Mouse (Mus musculus): Measurements from ENCODE around the gene Rnf224. TPM values are rescaled to one million over a fixed set of nuclear protein-coding genes. Genes with fewer than 3 reads are reported as not detected.

The Rnf224 gene
- total and polyA plus RNA-seq, 3 experiments, result 0.10 TPM; not detected in 2

GRCm38 (mm10) chr2:25265897-25266656 is 29.5 kb upstream of the Rnf224 start (continued):
- TF ChIP-seq MEF2A (IDR thresholded peaks at IDR 0.05; ENCODE audit: extremely low read depth, insufficient replicate concordance, low read depth, low read length, poor library complexity, severe bottlenecking), result no peak
- TF ChIP-seq CHD2 (IDR thresholded peaks at IDR 0.05; ENCODE audit: low read length), result no peak; the same call in 1 of the 2 replicates
- no peak for TF ChIP-seq USF1 (IDR thresholded peaks at IDR 0.05; ENCODE audit: low read depth, low read length)
- no peak for TF ChIP-seq CHD1 (IDR thresholded peaks at IDR 0.05; ENCODE audit: low read depth, low read length)
- no peak for TF ChIP-seq JUND (IDR thresholded peaks at IDR 0.05; ENCODE audit: low read depth, low read length)
- peak; percentile 79 for TF ChIP-seq HCFC1 (IDR thresholded peaks at IDR 0.05; ENCODE audit: low read depth, low read length)
- TF ChIP-seq MAFK (IDR thresholded peaks at IDR 0.05; ENCODE audit: borderline replicate concordance, low read depth, low read length), result no peak
- TF ChIP-seq TAL1 (IDR thresholded peaks at IDR 0.05; ENCODE audit: low read length), result no peak
- no peak for TF ChIP-seq UBTF (IDR thresholded peaks at IDR 0.05; ENCODE audit: borderline replicate concordance, insufficient read depth, low read depth, low read length)
- peak; percentile 68 for TF ChIP-seq ETS1 (IDR thresholded peaks at IDR 0.05; ENCODE audit: low read depth, low read length)
- no peak for TF ChIP-seq POLR2AphosphoS2 (IDR thresholded peaks at IDR 0.05; ENCODE audit: low read length)
- TF ChIP-seq NRF1 (IDR thresholded peaks at IDR 0.05; ENCODE audit: insufficient read depth, low read depth, low read length, poor library complexity, severe bottlenecking), result no peak
- TF ChIP-seq ZMIZ1 (IDR thresholded peaks at IDR 0.05; ENCODE audit: low read depth, low read length), result no peak
- peak; percentile 86 for TF ChIP-seq SIN3A (IDR thresholded peaks at IDR 0.05; ENCODE audit: low read length)
- 0 out of 2 replicates have a peak, but pooled peaks have one; percentile 33 for TF ChIP-seq TBP (IDR thresholded peaks at IDR 0.05; ENCODE audit: low read depth, low read length)
- TF ChIP-seq MYC (IDR thresholded peaks at IDR 0.05; ENCODE audit: low read depth, low read length), result peak; percentile 83

DNA sequence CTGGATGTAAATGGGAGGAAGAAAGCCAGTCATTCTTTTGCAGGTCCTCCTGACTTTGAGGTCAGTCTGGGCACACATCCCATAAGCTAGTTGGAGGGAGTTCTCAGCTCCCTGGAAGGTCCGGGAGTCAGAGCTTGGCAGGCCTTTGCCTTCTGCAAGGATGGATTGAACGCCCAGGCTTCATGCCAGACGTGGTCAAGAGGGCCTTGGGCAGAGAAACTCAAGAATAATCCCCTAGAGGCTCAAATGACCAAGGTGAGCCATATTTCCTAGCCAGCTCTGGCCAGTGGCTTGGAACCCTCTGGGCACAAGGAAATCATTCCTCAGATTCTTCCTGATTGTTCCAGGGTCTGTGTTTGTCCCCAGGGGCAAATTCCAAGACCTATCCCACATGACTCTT is 28.3 kb upstream of the Rnf224 start:
- H3K36me3 ChIP-seq (ENCODE audit: control insufficient read depth in 1 of 2, insufficient read depth in 2 of 2, low read length in 2 of 2), result peaks cover 0 to 36% of the 10 kb centered on the region in 2 experiments; a peak in 2 of 4 replicates
- H3K79me2 ChIP-seq (ENCODE audit: control insufficient read depth, insufficient read depth, low read length, poor library complexity), result peaks cover 55% of the 10 kb centered on the region
- H3K4me1 ChIP-seq (ENCODE audit: control insufficient read depth in 1 of 2, insufficient read depth in 2 of 2, low read length in 2 of 2), result peaks cover 10 to 52% of the 10 kb centered on the region in 2 experiments
- H3K9me3 ChIP-seq (replicated peaks; ENCODE audit: insufficient read depth, low read length), result no peaks in the 10 kb centered on the region
- DNase-seq (ENCODE audit: low read depth, low spot score), result no peak
- peak overlapping the region; percentile 90 to 95 for H3K4me3 ChIP-seq (ENCODE audit: control insufficient read depth in 1 of 2, insufficient read depth in 1 of 2, low read depth in 2 of 2, low read length in 2 of 2)
- peak overlapping the region; percentile 93 for H3K9ac ChIP-seq (ENCODE audit: control insufficient read depth, low read depth, low read length, poor library complexity, severe bottlenecking)
- 0 out of 2 replicates have a peak overlapping the region, but pooled peaks have one; percentile 13 for H3K27ac ChIP-seq (ENCODE audit: control insufficient read depth, low read depth, low read length)
- H3K27me3 ChIP-seq (ENCODE audit: control insufficient read depth in 1 of 2, insufficient read depth in 2 of 2, low read length in 2 of 2), result no peaks in the 10 kb centered on the region
- TF ChIP-seq USF2 (IDR thresholded peaks at IDR 0.05; ENCODE audit: borderline replicate concordance in 1 of 2, insufficient read depth in 1 of 2, low read depth in 1 of 2, low read length in 2 of 2), result no peak
- no peak for TF ChIP-seq HCFC1 (IDR thresholded peaks at IDR 0.05; ENCODE audit: low read depth, low read length)
- no peak for TF ChIP-seq USF1 (IDR thresholded peaks at IDR 0.05; ENCODE audit: low read depth, low read length)
- no peak for TF ChIP-seq TAL1 (IDR thresholded peaks at IDR 0.05; ENCODE audit: low read length)
- no peak for TF ChIP-seq POLR2AphosphoS2 (IDR thresholded peaks at IDR 0.05; ENCODE audit: low read length)
